Mouse (Mus musculus): ENCODE results near the gene Ugt1a5. TPM values are rescaled to one million over a fixed set of nuclear protein-coding genes. Genes with fewer than 3 reads are reported as not detected.
A peak's percentile ranks its signal among the peaks of the same experiment; 100 is the strongest.
"Not testable (repeated sequence)": the region's sequence is repeated elsewhere in the genome, so short reads cannot be mapped to it uniquely, and the experiment has no call there.

Ugt1a5 gene
- polyA plus RNA-seq, 1 experiment from 2014 or later: not detected

- Histone ChIP-seq H3K27ac (ENCODE audit: low read depth, low read length) (no peak overlapping the region), H3K4me1 (replicated peaks; ENCODE audit: control insufficient read depth, insufficient read depth, low read length) (no peaks in the 10 kb centered on the region), H3K9me3 (ENCODE audit: control insufficient read depth, low read length) (peaks cover 41% of the 10 kb centered on the region), H3K27me3 (replicated peaks; ENCODE audit: control insufficient read depth, insufficient read depth, low read length) (no peaks in the 10 kb centered on the region), H3K9ac (ENCODE audit: low read depth, low read length) (no peak overlapping the region), H3K4me2 (no peak overlapping the region), H3K36me3 (ENCODE audit: control insufficient read depth, insufficient read depth, low read length) (no peaks in the 10 kb centered on the region), H3K4me3 (ENCODE audit: low read depth, low read length) (no peak overlapping the region)
- peak; percentile 38 for DNase-seq (ENCODE audit: low spot score)
- WGBS: 57% methylated on average over 2 of the region's 2 CpGs
- ATAC-seq (replicated peaks; ENCODE audit: low FRiP score): no peak
Observed at GRCm38 (mm10) chr1:88224029-88224776, 58.4 kb downstream of the Ugt1a5 start.

GRCm38 (mm10) chr1:88225301-88225700 is 59.5 kb downstream of the Ugt1a5 start:
- not testable (repeated sequence) for ATAC-seq (replicated peaks; ENCODE audit: low FRiP score); H3K4me2 ChIP-seq; H3K36me3 ChIP-seq (ENCODE audit: control insufficient read depth, insufficient read depth, low read length); H3K9ac ChIP-seq (ENCODE audit: low read depth, low read length); H3K4me1 ChIP-seq (replicated peaks; ENCODE audit: control insufficient read depth, insufficient read depth, low read length); H3K27ac ChIP-seq (ENCODE audit: low read depth, low read length); H3K4me3 ChIP-seq (ENCODE audit: low read depth, low read length); H3K27me3 ChIP-seq (replicated peaks; ENCODE audit: control insufficient read depth, insufficient read depth, low read length)
- H3K9me3 ChIP-seq (ENCODE audit: control insufficient read depth, low read length): peaks cover 52% of the 10 kb centered on the region
- WGBS: 36% methylated on average over 2 of the region's 2 CpGs
- peak; percentile 30 for DNase-seq (ENCODE audit: low spot score)

- DNase-seq (ENCODE audit: low spot score) (peak; percentile 31), ATAC-seq (replicated peaks; ENCODE audit: low FRiP score) (no peak)
- Histone ChIP-seq H3K27ac (ENCODE audit: low read depth, low read length) (no peak overlapping the region), H3K4me1 (replicated peaks; ENCODE audit: control insufficient read depth, insufficient read depth, low read length) (no peaks in the 10 kb centered on the region), H3K4me2 (no peak overlapping the region), H3K4me3 (ENCODE audit: low read depth, low read length) (no peak overlapping the region), H3K36me3 (ENCODE audit: control insufficient read depth, insufficient read depth, low read length) (no peaks in the 10 kb centered on the region), H3K9ac (ENCODE audit: low read depth, low read length) (no peak overlapping the region), H3K27me3 (replicated peaks; ENCODE audit: control insufficient read depth, insufficient read depth, low read length) (no peaks in the 10 kb centered on the region), H3K9me3 (ENCODE audit: control insufficient read depth, low read length) (peaks cover 56% of the 10 kb centered on the region)
Observed at GRCm38 (mm10) chr1:88225741-88226140, 59.9 kb downstream of the Ugt1a5 start.

- no peak within 1 kb of the TSS for H3K4me2 ChIP-seq
- WGBS: 50% methylated on average over 5 of the region's 5 CpGs
- peaks cover 67% of the 10 kb centered on the region for H3K9me3 ChIP-seq (ENCODE audit: control insufficient read depth, low read length)
- no peaks in the 10 kb centered on the region for H3K36me3 ChIP-seq (ENCODE audit: control insufficient read depth, insufficient read depth, low read length)
- H3K4me1 ChIP-seq (replicated peaks; ENCODE audit: control insufficient read depth, insufficient read depth, low read length): no peaks in the 10 kb centered on the region
- no peaks in the 10 kb centered on the region for H3K27me3 ChIP-seq (replicated peaks; ENCODE audit: control insufficient read depth, insufficient read depth, low read length)
- H3K27ac ChIP-seq (ENCODE audit: low read depth, low read length): no peak within 1 kb of the TSS
- H3K9ac ChIP-seq (ENCODE audit: low read depth, low read length): no peak within 1 kb of the TSS
- no peak within 1 kb of the TSS for H3K4me3 ChIP-seq (ENCODE audit: low read depth, low read length)
- ATAC-seq (replicated peaks; ENCODE audit: low FRiP score) (no peak), DNase-seq (ENCODE audit: low spot score) (peak; percentile 33)
Observed at GRCm38 (mm10) chr1:88226670-88227379, 61.0 kb downstream of the Ugt1a5 start, which contains the start of gene Mroh2a. Mroh2a (plus strand) TSS chr1:88226986.

GRCm38 (mm10) chr1:88227482-88227881 is 61.7 kb downstream of the Ugt1a5 start:
- 54% methylated on average over 2 of the region's 2 CpGs for WGBS
- DNase-seq (ENCODE audit: low spot score): no peak
- no peaks in the 10 kb centered on the region for H3K36me3 ChIP-seq (ENCODE audit: control insufficient read depth, insufficient read depth, low read length)

GRCm38 (mm10) chr1:88228121-88228520 is 62.3 kb downstream of the Ugt1a5 start:
- Histone ChIP-seq H3K9ac (ENCODE audit: low read depth, low read length) (no peak overlapping the region), H3K4me2 (no peak overlapping the region), H3K4me3 (ENCODE audit: low read depth, low read length) (no peak overlapping the region), H3K36me3 (ENCODE audit: control insufficient read depth, insufficient read depth, low read length) (no peaks in the 10 kb centered on the region), H3K4me1 (replicated peaks; ENCODE audit: control insufficient read depth, insufficient read depth, low read length) (no peaks in the 10 kb centered on the region), H3K27ac (ENCODE audit: low read depth, low read length) (no peak overlapping the region), H3K9me3 (ENCODE audit: control insufficient read depth, low read length) (peaks cover 76% of the 10 kb centered on the region), H3K27me3 (replicated peaks; ENCODE audit: control insufficient read depth, insufficient read depth, low read length) (no peaks in the 10 kb centered on the region)
- WGBS: 66% methylated on average over 7 of the region's 7 CpGs
- DNase-seq (ENCODE audit: low spot score) (no peak), ATAC-seq (replicated peaks; ENCODE audit: low FRiP score) (no peak)

More at GRCm38 (mm10) chr1:88227482-88227881, 61.7 kb downstream of the Ugt1a5 start:
- Histone ChIP-seq H3K27me3 (replicated peaks; ENCODE audit: control insufficient read depth, insufficient read depth, low read length) (no peaks in the 10 kb centered on the region), H3K27ac (ENCODE audit: low read depth, low read length) (no peak overlapping the region), H3K9me3 (ENCODE audit: control insufficient read depth, low read length) (peaks cover 70% of the 10 kb centered on the region), H3K4me3 (ENCODE audit: low read depth, low read length) (no peak overlapping the region), H3K9ac (ENCODE audit: low read depth, low read length) (no peak overlapping the region), H3K4me1 (replicated peaks; ENCODE audit: control insufficient read depth, insufficient read depth, low read length) (no peaks in the 10 kb centered on the region), H3K4me2 (no peak overlapping the region)
- no peak for ATAC-seq (replicated peaks; ENCODE audit: low FRiP score)

GRCm38 (mm10) chr1:88229566-88229965 is 63.8 kb downstream of the Ugt1a5 start:
- Histone ChIP-seq H3K36me3 (ENCODE audit: control insufficient read depth, insufficient read depth, low read length) (no peaks in the 10 kb centered on the region), H3K9ac (ENCODE audit: low read depth, low read length) (no peak overlapping the region), H3K4me1 (replicated peaks; ENCODE audit: control insufficient read depth, insufficient read depth, low read length) (no peaks in the 10 kb centered on the region), H3K27me3 (replicated peaks; ENCODE audit: control insufficient read depth, insufficient read depth, low read length) (no peaks in the 10 kb centered on the region), H3K4me2 (no peak overlapping the region), H3K4me3 (ENCODE audit: low read depth, low read length) (no peak overlapping the region), H3K9me3 (ENCODE audit: control insufficient read depth, low read length) (peaks cover 89% of the 10 kb centered on the region), H3K27ac (ENCODE audit: low read depth, low read length) (no peak overlapping the region)
- DNase-seq (ENCODE audit: low spot score): no peak
- 72% methylated on average over 3 of the region's 3 CpGs for WGBS
- no peak for ATAC-seq (replicated peaks; ENCODE audit: low FRiP score)

GRCm38 (mm10) chr1:88229986-88230385 is 64.2 kb downstream of the Ugt1a5 start:
- ATAC-seq (replicated peaks; ENCODE audit: low FRiP score) (no peak), DNase-seq (ENCODE audit: low spot score) (no peak)
- no peaks in the 10 kb centered on the region for H3K27me3 ChIP-seq (replicated peaks; ENCODE audit: control insufficient read depth, insufficient read depth, low read length)
- H3K9ac ChIP-seq (ENCODE audit: low read depth, low read length): no peak overlapping the region
- H3K4me1 ChIP-seq (replicated peaks; ENCODE audit: control insufficient read depth, insufficient read depth, low read length): no peaks in the 10 kb centered on the region
- H3K27ac ChIP-seq (ENCODE audit: low read depth, low read length): no peak overlapping the region
- H3K4me3 ChIP-seq (ENCODE audit: low read depth, low read length): no peak overlapping the region
- peaks cover 93% of the 10 kb centered on the region for H3K9me3 ChIP-seq (ENCODE audit: control insufficient read depth, low read length)
- H3K4me2 ChIP-seq: no peak overlapping the region
- WGBS: 73% methylated on average over 5 of the region's 5 CpGs
- no peaks in the 10 kb centered on the region for H3K36me3 ChIP-seq (ENCODE audit: control insufficient read depth, insufficient read depth, low read length)

GRCm38 (mm10) chr1:88230421-88230820 is 64.6 kb downstream of the Ugt1a5 start:
- H3K4me2 ChIP-seq: no peak overlapping the region
- ATAC-seq (replicated peaks; ENCODE audit: low FRiP score) (no peak), DNase-seq (ENCODE audit: low spot score) (no peak)
- H3K27me3 ChIP-seq (replicated peaks; ENCODE audit: control insufficient read depth, insufficient read depth, low read length): no peaks in the 10 kb centered on the region
- no peak overlapping the region for H3K9ac ChIP-seq (ENCODE audit: low read depth, low read length)
- 68% methylated on average over 7 of the region's 7 CpGs for whole genome bisulfite sequencing
- no peaks in the 10 kb centered on the region for H3K36me3 ChIP-seq (ENCODE audit: control insufficient read depth, insufficient read depth, low read length)
- no peak overlapping the region for H3K27ac ChIP-seq (ENCODE audit: low read depth, low read length)
- peaks cover 95% of the 10 kb centered on the region for H3K9me3 ChIP-seq (ENCODE audit: control insufficient read depth, low read length)
- no peak overlapping the region for H3K4me3 ChIP-seq (ENCODE audit: low read depth, low read length)
- no peaks in the 10 kb centered on the region for H3K4me1 ChIP-seq (replicated peaks; ENCODE audit: control insufficient read depth, insufficient read depth, low read length)
